Mouse (Mus musculus) C2C12 (cell line): ENCODE measurements around the gene Babam2.

ENCODE experiments used
- CEBPB ChIP-seq: IDR thresholded peaks from one replicate; pipeline ENCODE4 v1.6.1; 2011; ENCODE audit warnings: low read depth, mild to moderate bottlenecking, control low read depth, moderate library complexity
- CTCF ChIP-seq: IDR thresholded peaks from one replicate; pipeline ENCODE4 v1.5.1; 2011; ENCODE audit not compliant: control insufficient read depth, insufficient read depth, insufficient read length
- FOSL1 ChIP-seq: IDR thresholded peaks from one replicate; pipeline ENCODE4 v1.8.0; 2011; ENCODE audit warnings: mild to moderate bottlenecking, low read length; ENCODE audit not compliant: poor library complexity, insufficient read depth, severe bottlenecking
- MAX ChIP-seq: IDR thresholded peaks from one replicate; pipeline ENCODE4 v1.6.1; 2011; ENCODE audit warnings: mild to moderate bottlenecking, control low read depth
- MYOD1 ChIP-seq: IDR thresholded peaks from one replicate; pipeline ENCODE4 v1.6.1; 2011; ENCODE audit warnings: low read depth; ENCODE audit not compliant: control insufficient read depth, insufficient read length
- MYOG ChIP-seq: IDR thresholded peaks from one replicate; pipeline ENCODE4 v1.6.1; 2011; ENCODE audit not compliant: control insufficient read depth, insufficient read length; ENCODE audit errors: extremely low read depth

GRCm38 (mm10) chr5:31715486-31716150 is 18.1 kb downstream of the Babam2 start:
- TF ChIP-seq CTCF: no peak
- no peak for TF ChIP-seq MAX
- no peak for TF ChIP-seq FOSL1
- TF ChIP-seq CEBPB: no peak
- no peak for TF ChIP-seq MYOD1
- TF ChIP-seq MYOG: no peak
